Mouse (Mus musculus): ENCODE measurements around the gene Ppp3ca. TPM values are rescaled to one million over a fixed set of nuclear protein-coding genes. Genes with fewer than 3 reads are reported as not detected.
A peak's percentile ranks its signal among the peaks of the same experiment; 100 is the strongest.

The Ppp3ca gene
- total and polyA plus RNA-seq, 3 experiments = 63.4 to 143 (median 130) TPM

DNA sequence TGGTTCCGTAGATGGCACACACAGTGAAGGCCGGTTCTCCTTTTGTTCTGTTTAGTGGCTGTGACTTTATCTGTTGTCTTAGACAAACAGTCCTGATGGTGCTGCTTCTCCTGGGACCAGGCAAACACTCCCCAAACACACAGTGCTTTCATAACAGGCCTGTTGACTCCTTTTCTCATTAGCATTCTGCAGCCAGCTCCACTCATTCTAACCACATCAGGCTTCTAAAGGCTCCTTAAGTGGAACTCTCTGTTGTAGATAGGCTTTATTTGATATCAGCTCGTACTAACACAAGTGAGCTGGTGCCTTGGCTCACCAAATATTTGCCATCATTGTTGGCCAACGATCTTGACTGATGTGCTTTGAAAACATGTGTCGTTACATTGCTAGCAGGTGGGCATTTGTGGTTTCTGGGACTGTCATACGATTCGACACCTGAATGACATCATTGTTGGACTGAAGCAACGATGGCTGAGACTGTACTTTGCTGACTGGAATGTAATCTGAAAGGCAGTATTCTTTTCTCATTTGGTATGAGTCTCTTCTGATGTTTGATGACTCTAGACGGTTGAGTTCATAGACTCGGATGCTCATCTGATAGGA lies 74.5 kb downstream of the Ppp3ca start:
- TF ChIP-seq CTCF (conservative IDR thresholded peaks at IDR 0.05 in 1 of 2, IDR thresholded peaks at IDR 0.05 in 1 of 2; ENCODE audit: low read depth in 2 of 2, low read length in 2 of 2) (no peak), ZKSCAN1 (IDR thresholded peaks at IDR 0.05; ENCODE audit: borderline replicate concordance, low read depth, low read length) (no peak), GABPA (IDR thresholded peaks at IDR 0.05; ENCODE audit: insufficient replicate concordance, low read depth, low read length) (no peak), IRF4 (IDR thresholded peaks at IDR 0.05; ENCODE audit: low read depth, low read length) (peak; percentile 54), HCFC1 (IDR thresholded peaks at IDR 0.05; ENCODE audit: low read depth, low read length) (no peak), CHD1 (IDR thresholded peaks at IDR 0.05; ENCODE audit: low read depth, low read length) (no peak), MAFK (IDR thresholded peaks at IDR 0.05; ENCODE audit: insufficient replicate concordance, low read length) (no peak), ZNF384 (IDR thresholded peaks at IDR 0.05; ENCODE audit: low read depth, low read length) (no peak), POLR2AphosphoS2 (IDR thresholded peaks at IDR 0.05; ENCODE audit: low read depth, low read length) (no peak), TBP (conservative IDR thresholded peaks at IDR 0.05; ENCODE audit: low read depth, low read length) (no peak), ZC3H11A (IDR thresholded peaks at IDR 0.05; ENCODE audit: low read depth, low read length) (no peak), MAX (IDR thresholded peaks at IDR 0.05; ENCODE audit: low read length) (peak; percentile 60), NRF1 (IDR thresholded peaks at IDR 0.05; ENCODE audit: low read depth, low read length) (no peak), JUN (IDR thresholded peaks at IDR 0.05; ENCODE audit: insufficient read depth, low read depth, low read length) (peak; percentile 73), MEF2A (IDR thresholded peaks at IDR 0.05; ENCODE audit: borderline replicate concordance, low read depth, low read length) (no peak), ZMIZ1 (IDR thresholded peaks at IDR 0.05; ENCODE audit: low read depth, low read length) (no peak), TCF12 (IDR thresholded peaks at IDR 0.05; ENCODE audit: low read depth, low read length) (peak; percentile 62; the same call in 1 of the 2 replicates), RCOR1 (conservative IDR thresholded peaks at IDR 0.05; ENCODE audit: low read depth, low read length) (no peak), UBTF (IDR thresholded peaks at IDR 0.05; ENCODE audit: low read depth, low read length) (no peak), MXI1 (IDR thresholded peaks at IDR 0.05; ENCODE audit: low read depth, low read length) (no peak; the same call in 1 of the 2 replicates), ELF1 (IDR thresholded peaks at IDR 0.05; ENCODE audit: low read depth, low read length) (no peak), NELFE (IDR thresholded peaks at IDR 0.05; ENCODE audit: low read depth, low read length) (no peak), USF2 (conservative IDR thresholded peaks at IDR 0.05; ENCODE audit: low read depth, low read length) (no peak; the same call in 1 of the 2 replicates), PAX5 (IDR thresholded peaks at IDR 0.05; ENCODE audit: low read length) (no peak), SIN3A (IDR thresholded peaks at IDR 0.05; ENCODE audit: low read length) (peak; percentile 48; the same call in 1 of the 2 replicates), BHLHE40 (IDR thresholded peaks at IDR 0.05; ENCODE audit: low read depth, low read length) (0 out of 2 replicates have a peak, but pooled peaks have one; percentile 8), SMC3 (IDR thresholded peaks at IDR 0.05; ENCODE audit: low read depth, low read length) (no peak), MYC (IDR thresholded peaks at IDR 0.05; ENCODE audit: low read depth, low read length) (0 out of 2 replicates have a peak, but pooled peaks have one; percentile 18), JUND (conservative IDR thresholded peaks at IDR 0.05; ENCODE audit: low read depth, low read length) (peak; percentile 61), ETS1 (conservative IDR thresholded peaks at IDR 0.05; ENCODE audit: low read depth, low read length) (peak; percentile 62; the same call in 1 of the 2 replicates), MAZ (IDR thresholded peaks at IDR 0.05; ENCODE audit: low read depth, low read length) (0 out of 2 replicates have a peak, but pooled peaks have one; percentile 41), POLR2A (IDR thresholded peaks at IDR 0.05; ENCODE audit: low read depth, low read length) (no peak), CHD2 (IDR thresholded peaks at IDR 0.05; ENCODE audit: low read length) (no peak), USF1 (IDR thresholded peaks at IDR 0.05; ENCODE audit: low read depth, low read length) (no peak), KAT2A (IDR thresholded peaks at IDR 0.05; ENCODE audit: insufficient replicate concordance, low read length) (no peak), RAD21 (IDR thresholded peaks at IDR 0.05; ENCODE audit: low read depth, low read length) (no peak), EP300 (IDR thresholded peaks at IDR 0.05; ENCODE audit: low read length) (peak; percentile 43), E2F4 (IDR thresholded peaks at IDR 0.05; ENCODE audit: insufficient replicate concordance, low read depth, low read length) (no peak)
- dilution Hi-C loops (cut with MboI; ENCODE audit: extremely low pct_ligation_motif_present, extremely low pct_unique_long_range_greater_than_20kb, low sequenced_read_pairs) (no loop called here), in situ Hi-C loops (cut with MboI; ENCODE audit: low pct_ligation_motif_present, low pct_unique_long_range_greater_than_20kb, low sequenced_read_pairs) (loop anchor here (5.0 kb wide), 1 partner anchor 72 kb away; the partner anchor contains the start of gene Ppp3ca)
- peaks cover 48 to 89% of the 10 kb centered on the region in 2 experiments for H3K4me1 ChIP-seq (ENCODE audit: control insufficient read depth in 1 of 2, insufficient read depth in 2 of 2)
- H3K4me2 ChIP-seq (ENCODE audit: insufficient read depth, low read depth, poor library complexity, severe bottlenecking) = peak overlapping the region; percentile 69
- H3K27ac ChIP-seq (ENCODE audit: insufficient read depth, low read depth) = peak overlapping the region; percentile 45
- DNase-seq (ENCODE audit: extremely low read depth) = peak; percentile 56
- 0 out of 2 replicates have a peak overlapping the region, but pooled peaks have one; percentile 11 for H3K9ac ChIP-seq (ENCODE audit: insufficient read depth, low read depth)
- no peaks in the 10 kb centered on the region for H3K9me3 ChIP-seq (replicated peaks; ENCODE audit: low read length)
- H3K79me2 ChIP-seq (replicated peaks; ENCODE audit: control insufficient read depth, extremely low read depth, insufficient read depth, poor library complexity, severe bottlenecking) = peaks cover 62% of the 10 kb centered on the region
- peaks cover 0 to 14% of the 10 kb centered on the region in 2 experiments for H3K36me3 ChIP-seq (replicated peaks in 1 of 2; ENCODE audit: control insufficient read depth in 1 of 2, insufficient read depth in 1 of 2, low read length in 1 of 2)
- no peak overlapping the region for H3K4me3 ChIP-seq (replicated peaks in 1 of 3; ENCODE audit: low read depth in 2 of 3, low read length in 2 of 3, poor library complexity in 1 of 3)
- H3K27me3 ChIP-seq (replicated peaks) = no peaks in the 10 kb centered on the region

Data from CH12.LX (cell line).